Mouse (Mus musculus) left cerebral cortex, postnatal 10 days (tissue): ENCODE data around the gene Pla2g1b. TPM values are rescaled to one million over a fixed set of nuclear protein-coding genes. Genes with fewer than 3 reads are reported as not detected.
"Not testable (repeated sequence)": the region's sequence is repeated elsewhere in the genome, so short reads cannot be mapped to it uniquely, and the experiment has no call there.

ENCODE experiments used
- DNase-seq, 2 experiments: peaks; one replicate each; pipeline ENCODE4 v3.0.0; 2021 to 2022; ENCODE audit warnings: low spot score in 2 of 2, mixed read lengths in 1 of 2; ENCODE audit errors: extremely low spot score in 1 of 2
- intact Hi-C: fragments of 180-260 bp; cut with DNase I; formaldehyde crosslinking; loops from one replicate; pipeline ENCODE4 v1.15.1; 2025
- total RNA-seq, 2 experiments: library from RNA; stranded (reverse); gene quantifications; 2 replicates each; pipeline ENCODE4 v1.2.3; 2021

Gene Pla2g1b
- total RNA-seq, 2 experiments from 2014 or later = not detected

- peak in 1 of 2 experiments; percentile 82 for DNase-seq
- intact Hi-C loops = no loop called here
Observed at GRCm38 (mm10) chr5:115514896-115515587, 49.0 kb downstream of the Pla2g1b start.

GRCm38 (mm10) chr5:115516081-115516907 is 50.2 kb downstream of the Pla2g1b start:
- peak in 1 of 2 experiments; percentile 63 for DNase-seq
- intact Hi-C loops = no loop called here

GRCm38 (mm10) chr5:115516908-115517307 is 50.8 kb downstream of the Pla2g1b start:
- intact Hi-C loops = no loop called here
- no peak for DNase-seq

DNA sequence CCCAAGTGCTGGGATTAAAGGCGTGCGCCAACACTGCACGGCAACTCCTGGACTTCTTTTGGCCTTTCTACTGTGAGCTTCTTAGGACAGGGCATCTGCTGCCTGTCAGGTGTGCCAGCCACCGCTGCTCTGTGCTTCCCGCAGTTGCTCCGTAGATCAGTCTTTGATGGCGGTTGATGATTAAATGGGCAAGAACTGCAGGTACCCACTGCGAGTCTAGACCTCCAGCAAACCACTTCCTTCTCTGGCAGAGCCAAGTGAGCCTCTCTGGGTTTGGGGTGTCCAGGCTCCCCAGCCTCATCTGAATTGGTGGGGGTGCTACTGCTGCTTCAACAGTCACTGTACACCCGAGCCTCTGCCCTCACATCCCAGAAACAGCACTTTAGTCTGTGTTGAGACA is 51.4 kb downstream of the Pla2g1b start:
- DNase-seq = no peak
- intact Hi-C loops = no loop called here

- intact Hi-C loops, DNase-seq: not testable (repeated sequence)
Observed at GRCm38 (mm10) chr5:115518214-115518613, 52.2 kb downstream of the Pla2g1b start.

DNA sequence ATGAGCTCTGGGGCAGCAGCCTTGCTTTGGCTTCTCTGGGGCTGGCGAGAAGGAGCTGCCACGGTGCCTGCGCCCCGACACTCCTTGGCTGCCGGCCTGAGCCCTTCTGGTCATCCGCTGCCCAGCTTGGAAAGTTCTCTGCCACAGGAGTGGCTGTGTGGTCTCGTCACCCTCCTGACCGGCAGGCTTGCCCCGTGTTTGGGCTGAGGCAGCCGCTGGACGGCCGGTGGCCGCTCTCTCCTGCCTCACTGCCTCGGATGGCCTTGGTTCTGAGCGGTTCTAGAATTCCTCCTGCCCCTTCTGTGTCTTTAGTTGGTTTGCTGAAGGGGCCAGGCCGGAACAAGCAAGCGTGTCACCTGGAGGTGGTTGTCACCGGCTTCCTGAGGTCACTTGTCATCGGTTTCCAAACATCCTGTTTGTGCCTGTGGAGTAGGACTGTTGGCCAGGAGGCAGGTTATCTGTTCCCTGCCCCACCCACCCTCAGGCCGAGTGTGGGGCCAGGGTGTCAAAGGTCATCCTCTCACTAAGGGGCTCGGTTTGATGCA is 54.3 kb downstream of the Pla2g1b start:
- no peak for DNase-seq
- intact Hi-C loops = no loop called here

DNA sequence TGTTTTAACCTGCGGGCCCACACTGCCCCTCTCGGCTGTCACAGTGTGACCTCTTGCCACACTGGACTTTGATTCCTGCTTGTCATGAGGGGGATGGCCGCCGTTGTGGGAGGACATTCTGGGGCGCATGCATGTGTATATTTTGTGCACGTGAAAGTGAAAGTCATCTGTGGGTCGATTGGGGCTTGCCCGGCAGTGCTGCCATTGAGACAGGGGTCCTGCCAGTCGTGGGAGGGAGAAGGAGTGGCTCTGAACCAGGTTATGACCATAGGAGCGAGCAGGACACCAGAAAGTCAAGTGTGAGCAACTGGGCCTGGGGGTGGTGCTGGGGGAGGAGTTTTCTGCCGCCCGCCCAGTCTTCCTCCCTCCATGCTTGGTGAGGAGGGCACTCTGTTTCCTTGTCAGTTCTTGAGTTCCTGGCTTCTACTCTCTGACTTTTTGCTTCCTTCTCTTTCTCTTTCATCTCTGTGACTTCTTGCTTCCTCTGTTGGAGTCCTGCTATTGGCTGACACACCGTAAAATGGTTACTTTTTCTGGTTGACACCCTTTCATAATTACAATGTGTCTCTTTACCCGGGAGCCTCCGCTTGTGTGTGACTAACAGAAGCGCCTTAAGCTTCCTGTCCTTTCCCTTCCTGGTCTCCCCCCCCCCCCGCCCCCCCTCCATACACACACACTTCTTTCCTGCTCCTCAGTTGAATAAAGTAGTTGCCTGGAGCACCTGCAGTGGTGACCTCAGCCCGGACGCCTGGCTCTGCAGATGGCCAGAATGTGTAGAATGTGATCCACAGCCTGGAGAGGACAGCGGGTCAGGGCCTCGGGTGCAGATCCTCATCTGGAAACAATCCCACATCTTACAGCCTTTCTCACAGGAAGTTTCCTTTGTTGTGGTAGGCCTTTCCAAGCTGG is 55.7 kb downstream of the Pla2g1b start:
- DNase-seq = no peak

GRCm38 (mm10) chr5:115522531-115522930 is 56.5 kb downstream of the Pla2g1b start:
- intact Hi-C loops = no loop called here
- DNase-seq = no peak

More for the DNA sequence above, 55.7 kb downstream of the Pla2g1b start:
- intact Hi-C loops = no loop called here

- intact Hi-C loops = no loop called here
- DNase-seq = no peak
Observed at GRCm38 (mm10) chr5:115522981-115523499, 57.0 kb downstream of the Pla2g1b start.

GRCm38 (mm10) chr5:115523971-115524370 is 57.9 kb downstream of the Pla2g1b start:
- intact Hi-C loops = no loop called here
- no peak for DNase-seq

Other genes starting within 250 kb of the Pla2g1b start
- 10 to 100 TPM; 35.5 to 35.7 TPM for gene Pop5, start 230.4 kb upstream of the Pla2g1b start, total RNA-seq
- gene Rnf10, start 193.4 kb upstream of the Pla2g1b start, total RNA-seq = 100 to 1,000 TPM; 256 to 269 TPM
- gene Coq5, start 186.6 kb upstream of the Pla2g1b start, total RNA-seq = 10 to 100 TPM; 36.4 to 37.1 TPM
- 100 to 1,000 TPM; 702 to 749 TPM for gene Dynll1, start 165.3 kb upstream of the Pla2g1b start, total RNA-seq
- gene Srsf9, start 139.1 kb upstream of the Pla2g1b start, total RNA-seq = 10 to 100 TPM; 59.6 to 64.6 TPM
- gene Gatc, start 125.1 kb upstream of the Pla2g1b start, total RNA-seq = 10 to 100 TPM; 23.8 to 25.5 TPM
- 10 to 100 TPM; 30.3 to 32.8 TPM for gene Triap1, start 125.0 kb upstream of the Pla2g1b start, total RNA-seq
- 100 to 1,000 TPM; 685 to 725 TPM for gene Cox6a1, start 117.3 kb upstream of the Pla2g1b start, total RNA-seq
- gene Msi1, start 36.7 kb upstream of the Pla2g1b start, total RNA-seq = 10 to 100 TPM; 54.2 to 58.0 TPM
- gene Sirt4, start 18.5 kb downstream of the Pla2g1b start, total RNA-seq = 10 to 100 TPM; 26.8 to 31.2 TPM
- 10 to 100 TPM; 18.8 to 20.8 TPM for gene Pxn, start 40.4 kb downstream of the Pla2g1b start, total RNA-seq
- gene Rplp0, start 93.2 kb downstream of the Pla2g1b start, total RNA-seq = 100 to 1,000 TPM; 400 to 410 TPM
- gene Gcn1l1, start 99.0 kb downstream of the Pla2g1b start, total RNA-seq = 10 to 100 TPM; 71.3 to 75.0 TPM
- gene Rab35, start 165.6 kb downstream of the Pla2g1b start, total RNA-seq = 10 to 100 TPM; 91.6 to 94.6 TPM